Mouse (Mus musculus): ENCODE measurements around the gene Metap1d. TPM values are rescaled to one million over a fixed set of nuclear protein-coding genes. Genes with fewer than 3 reads are reported as not detected.

The Metap1d gene
- polyA plus RNA-seq, 1 experiment from 2014 or later = 39.3 TPM

GRCm38 (mm10) chr2:71453917-71454260 lies 813 bp downstream of the Metap1d start:
- 39% methylated on average over 4 of the region's 4 CpGs for WGBS
- no peaks in the 10 kb centered on the region; the same call in none of the 2 replicates for H3K4me1 ChIP-seq (replicated peaks)
- H3K9ac ChIP-seq = peak overlapping the region; percentile 63; the same call in 1 of the 2 replicates
- no peaks in the 10 kb centered on the region for H3K36me3 ChIP-seq
- no peak for ATAC-seq (replicated peaks; ENCODE audit: insufficient number of reproducible peaks, insufficient read depth, low FRiP score, low read depth)
- H3K27ac ChIP-seq = no peak overlapping the region; the same call in 1 of the 2 replicates
- peak overlapping the region; percentile 82 for H3K4me2 ChIP-seq
- H3K9me3 ChIP-seq (replicated peaks) = no peaks in the 10 kb centered on the region
- peaks cover 18% of the 10 kb centered on the region for H3K27me3 ChIP-seq
- H3K4me3 ChIP-seq = peak overlapping the region; percentile 69

- no peaks in the 10 kb centered on the region for H3K9me3 ChIP-seq (replicated peaks)
These were observed 5.5 kb downstream of the Metap1d start for GRCm38 (mm10) chr2:71458624-71459023.

DNA sequence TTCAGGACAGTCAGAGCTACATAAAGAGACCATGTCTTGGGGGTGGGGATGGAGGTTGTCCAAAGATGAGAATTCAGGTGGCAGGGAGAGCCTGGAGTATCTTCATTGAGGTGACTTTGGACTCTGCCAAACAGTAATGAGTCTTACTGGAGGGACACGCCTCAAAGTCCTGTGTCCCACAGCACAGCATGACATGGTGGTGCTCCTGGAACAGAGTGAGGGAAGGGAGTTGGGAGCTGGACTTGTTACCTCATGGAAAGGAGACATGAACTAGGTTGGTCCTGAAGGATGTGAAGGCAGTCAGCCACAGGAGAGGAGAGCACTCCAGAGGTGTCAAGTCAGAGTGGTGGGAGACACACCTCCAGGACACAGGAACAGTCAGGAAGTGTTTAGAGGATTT lies 6.6 kb downstream of the Metap1d start:
- ATAC-seq (replicated peaks; ENCODE audit: insufficient number of reproducible peaks, insufficient read depth, low FRiP score, low read depth) = no peak
- H3K4me3 ChIP-seq = no peak overlapping the region
- H3K4me2 ChIP-seq = no peak overlapping the region
- WGBS = 88% methylated on average over 1 of the region's 1 CpGs
- H3K9me3 ChIP-seq (replicated peaks) = no peaks in the 10 kb centered on the region
- no peaks in the 10 kb centered on the region for H3K27me3 ChIP-seq
- no peak overlapping the region for H3K27ac ChIP-seq
- no peak overlapping the region for H3K9ac ChIP-seq
- H3K36me3 ChIP-seq = no peaks in the 10 kb centered on the region
- H3K4me1 ChIP-seq (replicated peaks) = no peaks in the 10 kb centered on the region

More at GRCm38 (mm10) chr2:71458624-71459023, 5.5 kb downstream of the Metap1d start:
- 70% methylated on average over 13 of the region's 13 CpGs for WGBS
- H3K36me3 ChIP-seq = no peaks in the 10 kb centered on the region
- no peak overlapping the region for H3K4me2 ChIP-seq
- no peaks in the 10 kb centered on the region; the same call in 1 of the 2 replicates for H3K4me1 ChIP-seq (replicated peaks)
- ATAC-seq (replicated peaks; ENCODE audit: insufficient number of reproducible peaks, insufficient read depth, low FRiP score, low read depth) = no peak
- no peak overlapping the region for H3K27ac ChIP-seq
- no peak overlapping the region for H3K4me3 ChIP-seq
- H3K9ac ChIP-seq = no peak overlapping the region
- H3K27me3 ChIP-seq = no peaks in the 10 kb centered on the region

- H3K27ac ChIP-seq = no peak overlapping the region
- no peak for ATAC-seq (replicated peaks; ENCODE audit: insufficient number of reproducible peaks, insufficient read depth, low FRiP score, low read depth)
- 66% methylated on average over 6 of the region's 6 CpGs for WGBS
These were observed 8.1 kb downstream of the Metap1d start for GRCm38 (mm10) chr2:71461139-71461538.

GRCm38 (mm10) chr2:71461589-71461988 lies 8.5 kb downstream of the Metap1d start:
- WGBS = 46% methylated on average over 7 of the region's 7 CpGs
- Histone ChIP-seq H3K27ac (no peak overlapping the region), H3K36me3 (no peaks in the 10 kb centered on the region), H3K4me3 (no peak overlapping the region), H3K4me2 (no peak overlapping the region), H3K9me3 (replicated peaks) (no peaks in the 10 kb centered on the region), H3K4me1 (replicated peaks) (no peaks in the 10 kb centered on the region), H3K27me3 (no peaks in the 10 kb centered on the region), H3K9ac (no peak overlapping the region)
- ATAC-seq (replicated peaks; ENCODE audit: insufficient number of reproducible peaks, insufficient read depth, low FRiP score, low read depth) = no peak

More at GRCm38 (mm10) chr2:71461139-71461538, 8.1 kb downstream of the Metap1d start:
- H3K36me3 ChIP-seq = no peaks in the 10 kb centered on the region
- no peak overlapping the region for H3K4me2 ChIP-seq
- H3K9ac ChIP-seq = no peak overlapping the region
- no peaks in the 10 kb centered on the region for H3K4me1 ChIP-seq (replicated peaks)
- H3K4me3 ChIP-seq = no peak overlapping the region
- no peaks in the 10 kb centered on the region for H3K27me3 ChIP-seq
- no peaks in the 10 kb centered on the region for H3K9me3 ChIP-seq (replicated peaks)

DNA sequence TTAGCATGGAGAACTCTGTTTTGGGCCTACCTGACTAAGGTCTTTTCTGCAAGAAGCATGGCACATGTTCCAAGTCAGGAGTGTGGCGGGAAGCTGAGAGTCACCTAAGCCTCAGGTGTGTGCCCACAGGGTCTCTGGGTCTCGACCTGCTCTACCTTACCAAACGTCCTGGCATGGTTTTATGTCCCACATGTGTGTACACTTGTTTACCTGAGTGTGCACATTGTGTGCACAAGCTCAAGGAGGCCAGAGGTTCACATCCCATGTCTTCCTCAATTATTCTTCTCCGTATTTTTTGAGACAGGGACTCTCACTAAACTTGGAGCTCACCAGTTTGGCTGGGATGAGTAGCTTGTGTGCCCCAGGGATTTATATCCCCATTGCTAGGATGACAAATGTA lies 9.0 kb downstream of the Metap1d start:
- no peaks in the 10 kb centered on the region for H3K27me3 ChIP-seq
- H3K4me2 ChIP-seq = no peak overlapping the region
- H3K9me3 ChIP-seq (replicated peaks) = no peaks in the 10 kb centered on the region
- no peaks in the 10 kb centered on the region for H3K4me1 ChIP-seq (replicated peaks)
- no peak overlapping the region for H3K9ac ChIP-seq
- ATAC-seq (replicated peaks; ENCODE audit: insufficient number of reproducible peaks, insufficient read depth, low FRiP score, low read depth) = no peak
- H3K4me3 ChIP-seq = no peak overlapping the region
- H3K36me3 ChIP-seq = no peaks in the 10 kb centered on the region
- no peak overlapping the region for H3K27ac ChIP-seq
- 87% methylated on average over 4 of the region's 4 CpGs for WGBS

DNA sequence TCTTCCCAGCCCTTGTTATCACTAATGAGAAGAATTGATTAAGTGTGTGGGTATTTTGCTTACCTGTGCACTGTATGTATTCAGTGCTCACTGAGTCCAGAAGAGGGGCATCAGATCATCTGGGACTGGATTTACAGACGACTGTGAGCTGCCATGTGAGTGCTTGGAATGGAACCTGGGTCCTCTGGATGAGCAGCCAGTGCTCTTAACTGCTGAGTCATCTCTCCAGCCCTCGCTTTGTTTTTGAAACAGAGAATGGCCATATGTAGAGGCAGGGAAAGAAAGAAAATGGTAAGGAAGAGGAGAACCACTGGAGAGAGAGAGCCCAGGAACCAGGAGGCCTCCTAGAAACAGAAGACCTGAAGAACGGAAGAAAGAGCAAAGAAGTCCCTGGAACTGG lies 9.5 kb downstream of the Metap1d start:
- Histone ChIP-seq H3K4me1 (replicated peaks) (no peaks in the 10 kb centered on the region), H3K9ac (no peak overlapping the region), H3K36me3 (no peaks in the 10 kb centered on the region), H3K9me3 (replicated peaks) (no peaks in the 10 kb centered on the region), H3K27ac (no peak overlapping the region), H3K27me3 (no peaks in the 10 kb centered on the region), H3K4me2 (no peak overlapping the region), H3K4me3 (no peak overlapping the region)
- WGBS = 64% methylated on average over 3 of the region's 3 CpGs
- no peak for ATAC-seq (replicated peaks; ENCODE audit: insufficient number of reproducible peaks, insufficient read depth, low FRiP score, low read depth)

DNA sequence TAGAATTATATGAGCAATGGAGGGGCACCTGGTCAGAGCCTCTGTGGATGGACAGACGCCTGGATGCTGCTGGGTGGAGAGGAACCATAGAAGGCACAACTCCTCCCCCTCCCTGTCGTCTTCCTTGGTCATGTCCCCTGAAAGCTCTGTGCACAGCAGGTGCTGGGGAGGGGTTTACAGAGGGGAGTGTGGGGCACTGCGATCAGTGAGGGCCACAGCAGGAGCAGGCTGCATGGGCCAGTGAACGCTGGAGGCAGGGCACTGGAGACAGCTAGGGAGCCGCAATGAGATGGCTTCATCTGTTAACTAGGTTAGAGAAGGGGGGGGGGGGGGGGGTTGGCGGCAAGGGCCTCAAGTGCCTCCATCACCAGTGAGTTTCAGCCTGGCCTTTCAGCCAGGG lies 13.0 kb downstream of the Metap1d start:
- H3K4me3 ChIP-seq = no peak overlapping the region
- H3K4me2 ChIP-seq = no peak overlapping the region
- no peak overlapping the region for H3K27ac ChIP-seq
- no peaks in the 10 kb centered on the region for H3K36me3 ChIP-seq
- H3K9ac ChIP-seq = no peak overlapping the region
- H3K4me1 ChIP-seq (replicated peaks) = no peaks in the 10 kb centered on the region
- H3K9me3 ChIP-seq (replicated peaks) = no peaks in the 10 kb centered on the region
- H3K27me3 ChIP-seq = no peaks in the 10 kb centered on the region
- ATAC-seq (replicated peaks; ENCODE audit: insufficient number of reproducible peaks, insufficient read depth, low FRiP score, low read depth) = no peak
- 24% methylated on average over 5 of the region's 6 CpGs for WGBS

GRCm38 (mm10) chr2:71466861-71467450 lies 13.9 kb downstream of the Metap1d start:
- ATAC-seq (replicated peaks; ENCODE audit: insufficient number of reproducible peaks, insufficient read depth, low FRiP score, low read depth) = no peak
- no peak overlapping the region for H3K4me2 ChIP-seq
- no peak overlapping the region for H3K4me3 ChIP-seq
- WGBS = 70% methylated on average over 11 of the region's 11 CpGs
- H3K9ac ChIP-seq = no peak overlapping the region
- no peaks in the 10 kb centered on the region for H3K36me3 ChIP-seq
- H3K4me1 ChIP-seq (replicated peaks) = no peaks in the 10 kb centered on the region
- H3K27ac ChIP-seq = no peak overlapping the region
- no peaks in the 10 kb centered on the region for H3K27me3 ChIP-seq
- no peaks in the 10 kb centered on the region for H3K9me3 ChIP-seq (replicated peaks)

GRCm38 (mm10) chr2:71471094-71471493 lies 18.0 kb downstream of the Metap1d start:
- Histone ChIP-seq H3K9me3 (replicated peaks) (no peaks in the 10 kb centered on the region), H3K27ac (no peak overlapping the region), H3K27me3 (no peaks in the 10 kb centered on the region), H3K4me2 (no peak overlapping the region), H3K4me3 (no peak overlapping the region), H3K4me1 (replicated peaks) (peaks cover 4% of the 10 kb centered on the region; the same call in 1 of the 2 replicates), H3K36me3 (no peaks in the 10 kb centered on the region), H3K9ac (no peak overlapping the region)
- WGBS = 81% methylated on average over 6 of the region's 6 CpGs
- ATAC-seq (replicated peaks; ENCODE audit: insufficient number of reproducible peaks, insufficient read depth, low FRiP score, low read depth) = no peak

GRCm38 (mm10) chr2:71473830-71474229 lies 20.8 kb downstream of the Metap1d start:
- no peak for ATAC-seq (replicated peaks; ENCODE audit: insufficient number of reproducible peaks, insufficient read depth, low FRiP score, low read depth)
- Histone ChIP-seq H3K9ac (no peak overlapping the region), H3K36me3 (no peaks in the 10 kb centered on the region), H3K27ac (no peak overlapping the region), H3K4me2 (no peak overlapping the region), H3K9me3 (replicated peaks) (no peaks in the 10 kb centered on the region), H3K4me1 (replicated peaks) (peaks cover 4% of the 10 kb centered on the region; the same call in 1 of the 2 replicates), H3K27me3 (no peaks in the 10 kb centered on the region), H3K4me3 (no peak overlapping the region)
- WGBS = 71% methylated on average over 7 of the region's 7 CpGs

GRCm38 (mm10) chr2:71474345-71474744 lies 21.3 kb downstream of the Metap1d start:
- no peak overlapping the region for H3K4me3 ChIP-seq
- H3K4me2 ChIP-seq = no peak overlapping the region
- no peak overlapping the region for H3K9ac ChIP-seq
- no peaks in the 10 kb centered on the region for H3K36me3 ChIP-seq
- no peaks in the 10 kb centered on the region for H3K9me3 ChIP-seq (replicated peaks)
- no peaks in the 10 kb centered on the region for H3K27me3 ChIP-seq
- no peak for ATAC-seq (replicated peaks; ENCODE audit: insufficient number of reproducible peaks, insufficient read depth, low FRiP score, low read depth)
- WGBS = 46% methylated on average over 7 of the region's 7 CpGs
- no peak overlapping the region for H3K27ac ChIP-seq
- peaks cover 4% of the 10 kb centered on the region; the same call in 1 of the 2 replicates for H3K4me1 ChIP-seq (replicated peaks)
